Mouse (Mus musculus) erythroblast, embryonic 14.5 days (primary cell): ENCODE data around the gene Ptcd1.

Experiments used
- GATA1 ChIP-seq: IDR thresholded peaks from 2 replicates; pipeline ENCODE4 v1.6.1; 2012; ENCODE audit warnings: low read length, inconsistent platforms, mixed read lengths
- TAL1 ChIP-seq: IDR thresholded peaks from 3 replicates; pipeline ENCODE4 v1.6.1; 2012; ENCODE audit warnings: low read length, inconsistent platforms, mixed read lengths

GRCm38 (mm10) chr5:145123396-145123795 lies 43.5 kb downstream of the Ptcd1 start:
- TF ChIP-seq GATA1 (no peak), TAL1 (no peak)
